Mouse (Mus musculus) stomach, embryonic 16.5 days (tissue): ENCODE results near the gene Npcd. TPM values are rescaled to one million over a fixed set of nuclear protein-coding genes. Genes with fewer than 3 reads are reported as not detected.

Experiments
- ATAC-seq: fragments of 200-750 bp; cut with Nextera tagmentation; 2 replicates; pipeline ENCODE4 v1.8.0; 2017; ENCODE audit warnings: moderate number of reproducible peaks, moderate TSS enrichment; ENCODE audit not compliant: insufficient read depth, low FRiP score
- H3K27ac ChIP-seq: fragments of 300-500 bp; sonication (generic); 2 replicates; pipeline ENCODE4 v1.5.1; 2014; ENCODE audit warnings: low read length
- H3K27me3 ChIP-seq: fragments of 300-500 bp; sonication (generic); 2 replicates; pipeline ENCODE4 v1.6.1; 2014; ENCODE audit warnings: low read length, control low read depth, mixed read lengths; ENCODE audit not compliant: control insufficient read depth, insufficient read depth
- H3K36me3 ChIP-seq: fragments of 300-500 bp; sonication (generic); 2 replicates; pipeline ENCODE4 v1.6.1; 2014; ENCODE audit warnings: low read length; ENCODE audit not compliant: control insufficient read depth, insufficient read depth
- H3K4me1 ChIP-seq: fragments of 300-500 bp; sonication (generic); 2 replicates; pipeline ENCODE4 v1.6.1; 2014; ENCODE audit warnings: low read length, control low read depth, mixed read lengths; ENCODE audit not compliant: control insufficient read depth, insufficient read depth
- H3K4me2 ChIP-seq: fragments of 300-500 bp; sonication (generic); 2 replicates; pipeline ENCODE4 v1.6.1; 2014; ENCODE audit warnings: low read depth, low read length, mixed read lengths
- H3K4me3 ChIP-seq: fragments of 300-500 bp; sonication (generic); replicated peaks from 2 replicates; pipeline ENCODE4 v1.5.1; 2014; ENCODE audit warnings: mild to moderate bottlenecking, low read length
- H3K9ac ChIP-seq: fragments of 300-500 bp; sonication (generic); 2 replicates; pipeline ENCODE4 v1.6.1; 2014; ENCODE audit warnings: low read length
- H3K9me3 ChIP-seq: fragments of 300-500 bp; sonication (generic); replicated peaks from 2 replicates; pipeline ENCODE4 v1.6.1; 2016; ENCODE audit warnings: low read length, control low read depth; ENCODE audit not compliant: control insufficient read depth
- WGBS: fragments of 180-500 bp; shearing (Covaris S2); extraction: QIAGEN DNeasy Blood & Tissue Kit; methylation state at CpG from one replicate; pipeline ENCODE4 v1.1.7; 2014; 5-methylcytosine and 5-hydroxymethylcytosine counted together
- polyA plus RNA-seq: library from polyadenylated mRNA; unstranded; fragments of >200 nt; fragmentation: Nextera tagmentation; extraction: Ambion mirVana; gene quantifications from 2 replicates; pipeline ENCODE4 v1.2.1, GENCODE M21; 2015

Npcd gene
- polyA plus RNA-seq, 1 experiment from 2014 or later = 0.19 TPM

- peaks cover 23% of the 10 kb centered on the region for H3K4me1 ChIP-seq
- H3K27me3 ChIP-seq = no peaks in the 10 kb centered on the region
- H3K4me3 ChIP-seq = peak overlapping the region; percentile 85
- WGBS = 47% methylated on average over 9 of the region's 9 CpGs
- peak overlapping the region; percentile 86 for H3K4me2 ChIP-seq
- H3K36me3 ChIP-seq = 0 out of 2 replicates have a peak, but pooled peaks cover 2% of the 10 kb centered on the region
- H3K9me3 ChIP-seq = no peaks in the 10 kb centered on the region
- peak overlapping the region; percentile 96 for H3K27ac ChIP-seq
- no peak for ATAC-seq
- peak overlapping the region; percentile 96; the same call in 1 of the 2 replicates for H3K9ac ChIP-seq
These were observed 834 bp upstream of the Npcd start for GRCm38 (mm10) chr15:79834881-79835260.

DNA sequence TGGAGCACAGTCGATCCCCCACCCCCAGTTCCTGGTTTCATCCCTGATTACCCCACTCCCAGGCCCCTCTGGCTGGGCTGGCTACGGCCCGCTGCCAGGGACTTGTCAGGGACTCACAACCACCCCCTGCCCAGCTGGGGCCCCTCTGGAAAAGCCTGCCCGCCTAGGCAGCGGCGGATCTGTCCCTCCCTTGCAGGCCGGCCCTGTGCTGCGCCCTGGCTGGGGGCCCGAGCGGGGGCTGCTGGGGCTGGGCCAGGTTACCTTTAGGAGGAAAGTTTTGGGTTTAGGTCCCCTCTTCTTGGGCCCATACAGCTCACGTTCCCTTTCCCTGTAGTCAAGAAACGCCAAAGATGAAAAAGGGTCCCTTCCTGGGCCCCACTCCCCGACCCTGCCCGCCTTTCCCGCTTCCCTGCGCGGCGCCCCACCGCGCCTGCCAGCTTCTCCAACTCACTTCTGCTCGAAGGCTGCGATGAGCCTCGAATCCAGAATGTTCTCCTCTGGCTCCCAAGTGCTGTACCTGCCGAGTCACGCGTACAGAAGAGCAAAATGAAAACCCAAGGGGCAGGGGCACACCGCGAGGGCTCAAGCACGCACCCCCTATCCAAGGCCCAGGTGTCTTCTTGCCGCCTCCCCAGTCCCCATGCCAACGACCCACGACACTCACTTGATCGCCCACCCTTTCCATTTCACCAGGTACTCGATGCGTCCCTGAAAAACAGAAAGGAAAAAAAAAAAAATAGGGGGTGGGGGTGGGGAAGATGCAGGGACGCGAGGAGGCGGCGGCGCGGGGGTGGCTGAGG, 586 bp downstream of the Npcd start:
- Histone ChIP-seq H3K4me1 (peaks cover 32% of the 10 kb centered on the region), H3K27me3 (no peaks in the 10 kb centered on the region), H3K27ac (peak overlapping the region; percentile 96), H3K9me3 (no peaks in the 10 kb centered on the region), H3K4me2 (peak overlapping the region; percentile 86), H3K4me3 (peak overlapping the region; percentile 85), H3K9ac (peak overlapping the region; percentile 96), H3K36me3 (0 out of 2 replicates have a peak, but pooled peaks cover 2% of the 10 kb centered on the region)
- peak; percentile 12; the same call in 1 of the 2 replicates for ATAC-seq
- under 1% methylated on average over 41 of the region's 41 CpGs for WGBS

DNA sequence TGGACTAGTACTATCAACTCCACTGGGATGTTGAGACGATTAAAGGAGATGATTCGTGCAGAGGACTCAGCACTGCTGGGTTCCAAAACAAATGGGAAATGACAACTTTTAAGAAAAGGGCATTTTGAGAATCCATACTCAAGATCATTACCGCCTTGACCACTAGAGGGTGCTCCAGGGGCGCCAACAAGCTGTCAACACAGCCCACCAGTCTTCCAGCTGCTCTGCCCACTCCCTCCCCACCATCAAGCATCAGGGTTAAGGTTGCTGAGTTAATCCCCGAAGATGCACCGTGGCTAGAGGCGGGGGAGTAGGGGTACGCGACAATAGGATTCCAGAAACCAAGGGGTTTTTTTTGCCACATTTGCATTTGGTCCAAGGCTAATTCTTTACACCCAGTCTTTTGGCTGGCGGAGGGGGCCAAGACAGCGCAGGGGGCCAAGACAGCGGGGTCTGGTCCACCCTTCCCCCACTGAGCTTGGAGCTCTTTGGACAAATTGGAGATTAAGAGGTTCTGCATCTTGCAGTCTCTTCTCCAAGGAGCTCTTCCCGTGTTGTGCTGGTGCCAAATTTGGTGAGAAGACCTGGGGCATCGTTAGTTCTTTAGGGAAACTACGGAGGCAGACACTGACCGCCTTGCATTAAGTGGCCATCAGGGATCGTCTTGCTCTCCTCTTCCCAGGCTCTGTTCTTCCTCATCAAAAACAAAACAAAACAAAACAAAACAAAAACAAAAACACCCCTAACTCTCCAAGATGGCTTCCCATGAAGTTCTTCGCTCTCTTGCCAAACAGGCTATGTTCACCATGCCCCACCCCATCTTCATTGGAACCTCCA, 1.8 kb downstream of the Npcd start:
- Histone ChIP-seq H3K9ac (peak overlapping the region; percentile 96), H3K4me3 (peak overlapping the region; percentile 85), H3K4me1 (peaks cover 38% of the 10 kb centered on the region), H3K36me3 (0 out of 2 replicates have a peak, but pooled peaks cover 11% of the 10 kb centered on the region), H3K9me3 (no peaks in the 10 kb centered on the region), H3K4me2 (peak overlapping the region; percentile 86), H3K27ac (peak overlapping the region; percentile 96), H3K27me3 (no peaks in the 10 kb centered on the region)
- ATAC-seq = no peak
- 31% methylated on average over 18 of the region's 18 CpGs for WGBS

DNA sequence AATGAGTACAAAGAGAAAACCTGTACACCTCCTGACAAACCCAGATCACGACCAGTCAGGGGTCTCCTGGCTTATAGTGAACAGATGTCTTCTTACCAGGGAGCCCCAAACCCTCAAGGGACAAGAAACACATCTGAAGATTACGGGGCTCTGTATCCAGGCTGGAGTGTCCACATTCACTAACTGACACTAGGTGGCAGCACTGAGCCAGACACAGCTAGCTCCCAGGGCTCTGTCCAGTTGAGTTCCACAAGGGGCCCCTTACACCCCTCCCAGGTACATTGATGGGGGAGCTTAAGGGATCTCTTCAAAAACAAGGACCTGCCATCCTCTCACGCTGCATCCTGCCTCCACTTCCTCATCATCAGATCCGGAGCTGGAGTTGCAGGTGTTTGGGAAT, 3.6 kb downstream of the Npcd start:
- 14% methylated on average over 4 of the region's 4 CpGs for WGBS
- peaks cover 48% of the 10 kb centered on the region for H3K4me1 ChIP-seq

DNA sequence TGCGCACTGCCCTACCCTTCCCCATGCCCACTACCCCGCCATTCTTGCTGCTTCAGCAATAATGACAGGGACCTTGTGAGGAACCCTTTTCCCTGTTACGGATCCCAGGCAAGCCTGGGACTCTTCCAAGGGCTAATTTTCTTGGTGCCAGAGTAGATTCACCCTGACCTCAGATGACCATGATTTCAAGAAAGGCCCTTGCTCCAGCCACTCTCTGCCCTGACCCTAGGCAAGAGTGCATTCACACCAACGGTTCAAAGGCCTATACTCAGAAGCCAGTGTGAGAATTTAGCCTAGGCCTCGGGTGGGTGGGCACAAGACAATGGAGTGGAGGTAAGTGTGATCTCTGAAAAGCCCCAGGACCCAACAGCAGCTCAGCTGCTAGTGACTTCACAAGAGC, 4.6 kb downstream of the Npcd start:
- Histone ChIP-seq H3K4me3 (no peak overlapping the region), H3K4me2 (no peak overlapping the region), H3K27me3 (no peaks in the 10 kb centered on the region), H3K4me1 (peaks cover 44% of the 10 kb centered on the region), H3K9ac (0 out of 2 replicates have a peak overlapping the region, but pooled peaks have one; percentile 10), H3K27ac (no peak overlapping the region), H3K36me3 (0 out of 2 replicates have a peak, but pooled peaks cover 11% of the 10 kb centered on the region), H3K9me3 (no peaks in the 10 kb centered on the region)
- no peak for ATAC-seq
- WGBS = 82% methylated on average over 5 of the region's 5 CpGs

More for the DNA sequence above, 3.6 kb downstream of the Npcd start:
- Histone ChIP-seq H3K9ac (no peak overlapping the region), H3K27me3 (no peaks in the 10 kb centered on the region), H3K4me2 (no peak overlapping the region), H3K36me3 (0 out of 2 replicates have a peak, but pooled peaks cover 11% of the 10 kb centered on the region), H3K4me3 (no peak overlapping the region), H3K9me3 (no peaks in the 10 kb centered on the region), H3K27ac (no peak overlapping the region)
- no peak for ATAC-seq

- no peak for ATAC-seq
- H3K9ac ChIP-seq = no peak overlapping the region; the same call in 1 of the 2 replicates
- H3K4me2 ChIP-seq = peak overlapping the region; percentile 14; the same call in 1 of the 2 replicates
- WGBS = 66% methylated on average over 46 of the region's 46 CpGs
- no peak overlapping the region for H3K4me3 ChIP-seq
- peaks cover 11% of the 10 kb centered on the region; the same call in 1 of the 2 replicates for H3K36me3 ChIP-seq
- no peaks in the 10 kb centered on the region for H3K9me3 ChIP-seq
- H3K4me1 ChIP-seq = peaks cover 45% of the 10 kb centered on the region
- H3K27ac ChIP-seq = no peak overlapping the region
- H3K27me3 ChIP-seq = no peaks in the 10 kb centered on the region
These were observed 5.5 kb downstream of the Npcd start for GRCm38 (mm10) chr15:79828366-79829035.

DNA sequence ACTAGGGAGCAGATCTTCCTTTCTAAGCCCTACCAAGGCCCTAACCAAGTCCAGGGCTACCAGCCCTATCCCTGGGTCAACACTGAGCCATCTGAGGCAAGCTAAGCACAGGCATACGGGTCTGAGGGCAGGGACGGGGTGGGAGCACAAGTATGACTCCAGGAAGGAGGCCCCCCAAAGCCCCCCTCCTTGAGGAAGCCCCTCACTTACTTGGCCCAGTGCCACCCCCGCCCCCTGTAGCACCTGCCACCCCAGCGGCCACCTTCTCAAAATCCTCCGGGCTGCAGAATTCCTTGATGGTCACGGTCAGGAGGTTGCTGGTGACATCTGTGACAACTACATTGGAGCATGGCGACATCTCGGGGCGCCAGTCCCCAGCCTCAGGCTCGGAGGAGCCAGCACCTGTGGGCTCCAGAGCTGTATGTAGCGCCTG, 6.2 kb downstream of the Npcd start:
- Histone ChIP-seq H3K4me2 (no peak overlapping the region), H3K27ac (no peak overlapping the region), H3K27me3 (no peaks in the 10 kb centered on the region), H3K4me1 (peaks cover 48% of the 10 kb centered on the region), H3K4me3 (no peak overlapping the region), H3K36me3 (peaks cover 18% of the 10 kb centered on the region; the same call in 1 of the 2 replicates), H3K9me3 (no peaks in the 10 kb centered on the region), H3K9ac (no peak overlapping the region; the same call in 1 of the 2 replicates)
- ATAC-seq = no peak
- WGBS = 89% methylated on average over 11 of the region's 11 CpGs

DNA sequence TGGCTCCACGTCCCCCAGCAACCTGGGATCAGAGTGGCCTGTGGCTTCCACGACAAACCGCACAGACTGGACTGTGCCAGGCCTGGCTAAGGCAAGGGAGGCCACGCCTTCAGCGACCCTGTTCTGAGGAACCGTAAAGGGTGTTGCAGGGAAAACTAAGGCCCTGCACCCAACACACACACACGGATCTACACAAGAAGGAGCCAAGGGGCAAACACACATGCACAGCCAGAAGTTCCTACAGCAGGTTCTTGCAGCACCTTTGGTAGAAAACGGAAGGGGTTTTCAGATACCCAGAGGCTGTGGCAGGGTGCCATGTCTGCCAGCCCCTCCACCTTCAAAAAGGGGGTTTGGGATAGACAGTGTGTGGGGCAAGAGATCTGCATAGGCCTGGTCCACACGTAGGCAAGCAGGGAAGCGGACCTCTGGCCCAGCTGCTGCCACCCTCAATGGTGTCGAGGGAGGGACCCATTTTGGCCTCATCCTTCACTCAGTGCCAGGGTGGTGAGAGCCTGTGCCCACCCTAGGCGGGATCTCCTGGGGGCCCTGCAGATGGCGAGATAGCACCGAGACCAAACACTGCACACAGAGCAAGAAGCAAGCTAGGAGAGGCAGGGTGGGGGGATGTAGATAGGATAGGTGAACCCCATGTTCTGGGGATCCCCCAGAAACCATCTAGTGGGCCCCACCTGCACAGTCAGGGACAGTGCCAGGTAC, 6.8 kb downstream of the Npcd start:
- no peak overlapping the region; the same call in 1 of the 2 replicates for H3K9ac ChIP-seq
- H3K4me1 ChIP-seq = peaks cover 43% of the 10 kb centered on the region
- H3K4me3 ChIP-seq = no peak overlapping the region
- H3K36me3 ChIP-seq = peaks cover 19% of the 10 kb centered on the region; the same call in 1 of the 2 replicates
- no peaks in the 10 kb centered on the region for H3K27me3 ChIP-seq
- no peak overlapping the region for H3K27ac ChIP-seq
- H3K4me2 ChIP-seq = no peak overlapping the region
- no peak for ATAC-seq
- H3K9me3 ChIP-seq = no peaks in the 10 kb centered on the region
- 81% methylated on average over 14 of the region's 14 CpGs for WGBS
